Mouse (Mus musculus): ENCODE data around the gene 4933415F23Rik.
A peak's percentile ranks its signal among the peaks of the same experiment; 100 is the strongest.

The 4933415F23Rik gene

DNA sequence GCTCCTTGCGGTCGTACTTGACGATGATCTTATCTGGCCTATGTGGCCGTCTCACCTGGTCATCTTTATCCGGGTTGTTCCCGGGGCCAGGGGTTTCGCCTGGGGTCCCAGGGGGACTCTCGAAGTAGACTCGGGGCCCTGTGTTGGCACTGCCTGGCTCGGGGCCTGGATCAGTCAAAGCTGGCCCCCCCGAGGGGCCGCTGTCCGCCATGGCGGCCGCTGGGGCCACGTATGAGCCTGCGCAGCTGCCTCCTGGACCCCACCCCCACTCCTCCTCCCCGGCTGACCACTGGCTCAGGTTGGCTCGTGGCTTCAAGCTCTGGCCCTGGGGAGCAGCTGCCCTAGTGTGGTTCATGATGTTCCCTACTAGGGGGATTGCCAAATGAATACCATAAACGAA, at the start of gene 4933415F23Rik:
Gene 4933415F23Rik, minus strand, starts transcription at position 233 of the 400 bp plus-strand sequence.
- no peak for DNase-seq (ENCODE audit: low spot score in 2 of 2)

- DNase-seq (ENCODE audit: low spot score in 2 of 2), result no peak
These were observed 49.7 kb upstream of the 4933415F23Rik start for GRCm38 (mm10) chr1:23151722-23152121.

DNA sequence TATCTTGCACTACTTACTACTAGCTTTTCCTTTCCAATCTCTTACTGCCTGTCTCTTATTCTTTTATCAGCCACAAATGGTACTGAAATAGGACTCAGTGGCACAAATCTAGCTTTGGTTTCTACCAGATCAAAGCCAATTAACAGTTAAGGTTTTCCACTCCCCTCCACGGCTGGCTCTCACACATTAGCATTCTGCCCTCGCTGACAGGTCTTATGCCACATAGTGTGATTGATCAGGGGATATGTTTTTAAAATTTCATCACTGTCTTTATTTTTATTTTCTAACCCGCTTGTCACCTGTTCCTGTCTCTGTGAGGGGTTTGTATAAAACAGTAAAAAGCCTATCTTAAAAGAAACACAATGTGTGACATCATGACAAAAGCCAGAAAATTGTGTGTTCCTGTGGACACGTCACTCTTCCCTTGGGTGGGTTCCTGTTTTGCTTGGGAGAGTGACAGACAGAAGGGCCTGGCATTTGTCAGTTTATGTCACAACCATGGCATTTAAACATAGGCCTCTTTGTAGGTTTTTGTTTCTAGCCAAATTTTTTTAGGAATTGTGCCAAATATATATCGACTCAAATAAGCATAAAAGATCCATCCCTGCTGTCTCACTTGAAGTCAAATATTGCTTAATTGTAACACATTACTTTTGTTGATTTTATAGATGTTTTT, 44.3 kb upstream of the 4933415F23Rik start:
- peak; percentile 18 to 19 for DNase-seq (ENCODE audit: low spot score in 2 of 2)

DNA sequence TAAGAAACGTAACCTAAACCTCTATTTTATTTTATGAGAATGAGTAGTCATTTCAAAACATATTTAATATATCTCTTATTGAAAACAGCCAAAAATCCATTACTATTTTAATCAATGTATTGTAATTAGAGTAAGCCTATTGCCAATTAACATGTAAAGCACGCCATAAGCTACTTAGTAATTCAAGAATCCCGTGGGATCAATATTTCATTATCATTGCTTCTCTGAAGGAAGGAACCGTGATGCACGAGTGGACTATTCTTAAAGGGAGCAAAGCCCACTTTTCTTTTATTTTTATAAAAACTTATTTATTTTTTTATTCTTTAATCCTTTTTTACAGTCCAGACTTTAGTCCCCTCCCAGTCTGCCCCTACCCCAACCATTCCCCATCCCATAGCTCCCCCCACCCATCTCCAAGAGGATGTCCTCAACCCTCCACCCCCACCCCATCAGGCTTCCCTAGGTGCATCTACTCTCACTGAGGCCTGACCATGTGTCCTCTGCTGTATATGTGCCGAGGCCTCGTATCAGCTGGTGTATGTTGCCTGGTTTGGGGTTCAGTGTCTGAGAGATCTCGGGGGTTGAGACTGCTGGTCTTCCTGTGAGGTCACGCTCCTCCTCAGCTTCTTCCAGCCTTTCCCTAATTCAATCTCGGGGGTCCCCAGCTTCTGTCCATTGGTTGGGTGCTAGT, 39.2 kb upstream of the 4933415F23Rik start:
- DNase-seq (ENCODE audit: low spot score in 2 of 2), result no peak

DNA sequence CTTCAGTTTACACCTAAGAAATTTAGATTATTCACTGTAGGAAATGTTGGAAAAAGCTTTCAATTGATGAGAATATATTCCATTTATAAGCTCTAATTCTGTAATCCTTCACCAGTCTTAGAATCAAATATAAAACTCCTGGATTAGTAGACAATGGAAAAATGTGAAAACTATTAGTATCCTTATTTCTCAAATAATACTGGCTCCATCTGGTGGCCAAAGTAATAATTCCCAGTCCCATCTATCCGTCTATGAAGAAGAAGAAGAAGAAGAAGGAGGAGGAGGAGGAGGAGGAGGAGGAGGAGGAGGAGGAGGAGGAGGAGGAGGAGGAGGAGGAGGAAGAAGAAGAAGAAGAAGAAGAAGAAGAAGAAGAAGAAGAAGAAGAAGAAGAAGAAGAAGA, 38.5 kb upstream of the 4933415F23Rik start:
- DNase-seq (ENCODE audit: low spot score in 2 of 2), result peak in 1 of 2 experiments; percentile 52

DNA sequence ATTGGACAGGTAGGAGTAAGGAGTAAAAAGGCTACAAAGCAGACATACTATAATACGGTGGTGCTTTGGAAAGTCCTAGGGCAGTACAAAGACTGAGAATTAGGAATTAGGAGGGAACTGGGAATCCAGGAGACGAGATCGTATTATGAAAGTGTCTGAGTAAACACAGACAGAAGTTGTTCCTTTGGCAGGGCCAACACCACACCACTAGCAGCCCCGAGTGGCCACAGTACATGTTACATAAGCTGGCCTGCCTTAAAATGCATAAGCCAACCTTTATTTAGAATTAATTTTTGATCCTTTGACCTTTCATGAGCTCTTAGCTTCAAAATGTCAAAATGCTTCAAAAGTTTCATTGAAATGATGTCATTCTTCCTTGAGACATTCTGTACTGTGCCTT, 18.8 kb upstream of the 4933415F23Rik start:
- peak in 1 of 2 experiments; percentile 33 for DNase-seq (ENCODE audit: low spot score in 2 of 2)

GRCm38 (mm10) chr1:23119406-23119805, 17.4 kb upstream of the 4933415F23Rik start:
- no peak for DNase-seq (ENCODE audit: low spot score in 2 of 2)

DNA sequence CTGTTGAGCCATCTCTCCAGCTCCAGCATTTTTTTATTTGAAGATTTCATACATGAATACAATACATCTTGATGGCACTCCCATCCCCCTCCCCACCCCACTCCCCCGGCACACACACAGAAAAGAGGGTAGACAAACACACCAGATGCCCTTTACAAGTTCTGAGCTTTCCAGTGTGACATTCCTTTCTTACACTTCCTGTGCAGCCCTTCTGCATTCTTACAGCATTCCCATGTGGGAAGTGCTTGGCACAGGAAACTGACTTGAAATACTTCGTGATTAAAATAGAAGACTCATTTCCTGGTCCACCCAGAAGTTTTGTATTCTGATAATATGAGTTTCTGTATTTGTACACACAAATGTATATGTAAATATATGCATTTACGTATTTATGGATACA, 15.4 kb upstream of the 4933415F23Rik start:
- peak; percentile 54 to 57 for DNase-seq (ENCODE audit: low spot score in 2 of 2)

DNA sequence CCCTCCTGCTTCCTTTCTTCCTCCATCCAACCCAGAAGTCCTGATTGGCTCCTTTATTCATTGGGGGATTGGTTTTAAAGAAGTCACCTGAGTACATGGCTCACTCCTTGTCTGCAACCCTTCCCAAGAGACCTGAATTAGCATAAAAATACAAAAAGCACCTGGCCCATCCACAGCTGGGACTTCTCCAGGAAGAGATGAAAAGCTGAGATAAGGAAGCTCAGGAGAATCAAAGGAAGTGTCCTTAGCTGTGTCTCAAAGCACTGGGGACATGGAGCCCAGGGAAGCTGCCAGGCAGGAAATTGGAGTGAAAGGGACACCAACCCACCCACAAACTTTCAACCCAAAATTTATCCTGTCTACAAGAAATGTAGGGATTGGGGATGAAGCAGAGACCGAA, 7.1 kb upstream of the 4933415F23Rik start:
- peak; percentile 46 to 75 for DNase-seq (ENCODE audit: low spot score in 2 of 2)

- DNase-seq (ENCODE audit: low spot score in 2 of 2), result no peak
These were observed 828 bp upstream of the 4933415F23Rik start for GRCm38 (mm10) chr1:23102881-23103280.

DNA sequence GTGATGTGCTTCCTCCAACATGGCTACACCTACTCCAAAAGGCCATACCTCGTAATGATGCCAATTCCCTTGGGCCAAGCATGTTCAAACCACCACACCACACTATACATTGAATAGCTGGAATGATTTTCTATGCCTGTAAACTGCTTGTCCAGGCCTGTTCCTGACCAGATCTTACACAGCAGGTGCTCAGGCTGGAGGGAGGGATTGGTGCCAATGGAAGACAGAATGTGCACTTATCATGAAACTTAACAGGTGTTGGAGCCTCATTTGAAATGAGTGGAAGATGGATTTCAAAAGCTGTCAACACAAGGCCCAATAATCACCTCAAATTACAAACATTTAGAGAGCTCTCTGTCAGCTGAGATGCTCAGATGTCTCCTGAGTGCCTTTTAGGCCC, 2.3 kb downstream of the 4933415F23Rik start:
- DNase-seq (ENCODE audit: low spot score in 2 of 2), result no peak

GRCm38 (mm10) chr1:23098451-23098850, 3.6 kb downstream of the 4933415F23Rik start:
- no peak for DNase-seq (ENCODE audit: low spot score in 2 of 2)

GRCm38 (mm10) chr1:23097996-23098395, 4.1 kb downstream of the 4933415F23Rik start:
- DNase-seq (ENCODE audit: low spot score in 2 of 2), result no peak

DNA sequence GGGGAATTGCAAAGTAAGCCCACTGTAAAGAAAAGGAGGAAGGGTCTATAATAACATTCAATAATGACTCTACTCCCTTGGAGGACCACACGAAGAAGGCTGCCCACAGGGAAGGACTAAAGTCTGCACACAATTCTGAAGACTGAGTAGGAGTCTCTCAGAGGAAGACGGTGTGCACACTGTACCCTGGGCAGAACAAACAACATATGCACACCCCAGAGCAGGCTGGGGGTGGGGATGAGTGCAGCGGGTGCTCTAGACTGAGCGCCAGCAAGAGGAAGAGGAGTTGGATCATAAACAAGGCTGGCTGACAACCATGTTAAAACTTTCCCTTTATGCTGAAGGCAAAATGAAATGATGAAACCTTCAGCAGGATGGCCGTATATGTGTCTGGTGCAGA, 34.3 kb downstream of the 4933415F23Rik start:
- no peak for DNase-seq (ENCODE audit: low spot score in 2 of 2)

DNA sequence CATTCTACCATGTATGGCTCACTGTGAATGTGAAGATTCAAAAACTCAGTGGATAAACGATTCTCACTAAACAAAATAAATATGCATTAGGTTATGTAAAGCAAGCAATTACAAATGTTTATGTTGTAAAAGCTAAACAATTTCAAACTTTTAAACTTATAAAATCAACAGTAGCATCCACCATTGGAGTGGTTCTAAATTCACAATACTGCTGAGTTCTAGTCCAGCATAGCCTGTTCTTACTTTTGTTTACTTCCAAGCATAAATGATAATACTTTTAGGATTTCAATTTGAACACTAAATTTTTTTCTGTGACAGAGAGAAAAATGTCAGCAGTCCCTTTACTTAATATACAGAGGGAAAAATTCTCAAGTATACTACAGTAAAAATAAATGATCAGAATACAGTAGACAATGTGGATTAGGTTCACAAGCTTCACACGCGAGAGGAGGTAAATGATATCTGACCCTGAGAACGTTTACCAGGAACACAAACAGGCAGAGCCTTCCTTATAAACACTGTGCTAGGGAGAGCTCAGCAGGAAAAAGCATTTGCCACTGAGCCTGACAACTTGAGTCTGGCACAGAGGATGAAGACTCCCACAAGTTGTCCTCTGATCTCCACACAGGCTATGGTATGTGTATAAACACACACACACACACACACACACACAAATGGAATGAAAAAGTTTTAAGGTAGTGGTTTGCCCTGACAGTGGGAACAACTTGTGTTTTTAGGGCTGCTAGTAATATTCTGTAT, 37.2 kb downstream of the 4933415F23Rik start:
- DNase-seq (ENCODE audit: low spot score in 2 of 2), result no peak

- no peak for DNase-seq (ENCODE audit: low spot score in 2 of 2)
These were observed 38.1 kb downstream of the 4933415F23Rik start for GRCm38 (mm10) chr1:23063946-23064345.

DNA sequence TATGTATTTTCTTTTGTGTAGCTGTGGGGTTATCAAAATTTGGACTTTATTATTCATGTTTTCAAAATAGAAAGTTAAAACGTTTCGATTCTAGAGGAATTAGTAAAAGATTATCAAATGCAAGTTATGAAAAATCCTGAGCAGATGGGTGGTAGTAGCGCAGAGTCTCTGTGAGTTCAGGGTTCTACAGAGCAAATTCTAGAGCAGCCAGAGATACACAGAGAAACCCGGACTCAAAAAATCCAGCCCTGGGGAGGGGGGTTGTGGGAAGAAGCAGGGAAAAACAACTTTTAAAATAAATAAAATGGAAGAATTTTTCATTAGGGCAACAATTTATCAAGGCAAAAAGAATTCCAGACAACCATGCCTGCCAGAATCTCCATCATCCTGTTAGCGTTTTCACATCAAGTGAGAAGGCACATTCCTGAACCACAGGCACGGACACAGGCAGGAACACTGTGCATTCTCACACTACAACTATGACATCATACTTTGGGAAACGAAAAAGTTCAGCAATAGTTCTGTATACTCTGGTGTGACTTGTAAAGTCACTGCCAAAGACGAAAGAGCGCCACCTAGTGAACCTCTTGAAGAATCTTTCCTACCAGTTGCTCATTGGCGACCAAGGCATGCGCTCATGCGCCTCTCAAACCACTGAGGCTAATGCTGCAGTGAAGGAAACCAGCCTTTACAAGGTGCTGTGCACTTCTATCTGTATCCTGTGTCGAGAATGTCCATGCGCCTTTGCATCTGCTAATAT, 40.3 kb downstream of the 4933415F23Rik start:
- DNase-seq (ENCODE audit: low spot score in 2 of 2), result peak; percentile 8 to 23

- no peak for DNase-seq (ENCODE audit: low spot score in 2 of 2)
These were observed 42.0 kb downstream of the 4933415F23Rik start for GRCm38 (mm10) chr1:23060056-23060455.
